Mouse (Mus musculus) midbrain, embryonic 13.5 days (tissue): ENCODE data around the gene Opcml. TPM values are rescaled to one million over a fixed set of nuclear protein-coding genes. Genes with fewer than 3 reads are reported as not detected.

Source experiments
- ATAC-seq: fragments of 200-750 bp; cut with Nextera tagmentation; 2 replicates; pipeline ENCODE4 v1.8.0; 2017; ENCODE audit warnings: mild to moderate bottlenecking, moderate TSS enrichment, moderate library complexity
- H3K27ac ChIP-seq: fragments of 300-500 bp; sonication (generic); 2 replicates; pipeline ENCODE4 v1.5.1; 2015; ENCODE audit warnings: inconsistent platforms, mild to moderate bottlenecking, moderate library complexity
- H3K27me3 ChIP-seq: fragments of 300-500 bp; sonication (generic); 2 replicates; pipeline ENCODE4 v1.6.1; 2015; ENCODE audit warnings: mild to moderate bottlenecking, inconsistent platforms
- H3K36me3 ChIP-seq: fragments of 300-500 bp; sonication (generic); 2 replicates; pipeline ENCODE4 v1.6.1; 2015; ENCODE audit warnings: mild to moderate bottlenecking, inconsistent platforms
- H3K4me1 ChIP-seq: fragments of 300-500 bp; sonication (generic); replicated peaks from 2 replicates; pipeline ENCODE4 v1.6.1; 2015; ENCODE audit warnings: inconsistent platforms
- H3K4me2 ChIP-seq: fragments of 300-500 bp; sonication (generic); replicated peaks from 2 replicates; pipeline ENCODE4 v1.6.1; 2015; ENCODE audit warnings: moderate library complexity, mild to moderate bottlenecking, inconsistent platforms
- H3K4me3 ChIP-seq: fragments of 300-500 bp; sonication (generic); replicated peaks from 2 replicates; pipeline ENCODE4 v1.5.1; 2015; ENCODE audit warnings: mild to moderate bottlenecking, inconsistent platforms
- H3K9ac ChIP-seq: fragments of 300-500 bp; sonication (generic); replicated peaks from 2 replicates; pipeline ENCODE4 v1.6.1; 2015; ENCODE audit warnings: mild to moderate bottlenecking, inconsistent platforms
- H3K9me3 ChIP-seq: fragments of 300-500 bp; sonication (generic); 2 replicates; pipeline ENCODE4 v1.6.1; 2016; ENCODE audit warnings: mild to moderate bottlenecking, inconsistent platforms
- WGBS: fragments of 180-500 bp; shearing (Covaris S2); methylation state at CpG from one replicate; pipeline ENCODE4 v1.1.7; 2015; 5-methylcytosine and 5-hydroxymethylcytosine counted together
- polyA plus RNA-seq: library from polyadenylated mRNA; unstranded; fragments of >200 nt; fragmentation: Nextera tagmentation; extraction: Ambion mirVana; gene quantifications from 2 replicates; pipeline ENCODE4 v1.2.1, GENCODE M21; 2015

Opcml gene
- polyA plus RNA-seq, 1 experiment from 2014 or later: 18.9 TPM

GRCm38 (mm10) chr9:28552387-28553182 is 762.0 kb downstream of the Opcml start:
- H3K4me3 ChIP-seq: no peak overlapping the region
- H3K9ac ChIP-seq: no peak overlapping the region
- H3K4me1 ChIP-seq: peaks cover 11% of the 10 kb centered on the region
- no peak overlapping the region for H3K4me2 ChIP-seq
- H3K27ac ChIP-seq: no peak overlapping the region
- ATAC-seq: no peak
- H3K27me3 ChIP-seq: no peaks in the 10 kb centered on the region
- H3K9me3 ChIP-seq: no peaks in the 10 kb centered on the region
- 87% methylated on average over 1 of the region's 1 CpGs for WGBS
- no peaks in the 10 kb centered on the region for H3K36me3 ChIP-seq

GRCm38 (mm10) chr9:28558628-28559027 is 768.1 kb downstream of the Opcml start:
- peaks cover 15% of the 10 kb centered on the region for H3K4me1 ChIP-seq
- H3K36me3 ChIP-seq: no peaks in the 10 kb centered on the region
- H3K27ac ChIP-seq: no peak overlapping the region
- H3K4me3 ChIP-seq: no peak overlapping the region
- H3K27me3 ChIP-seq: no peaks in the 10 kb centered on the region
- H3K9ac ChIP-seq: no peak overlapping the region
- H3K9me3 ChIP-seq: no peaks in the 10 kb centered on the region
- 81% methylated on average over 2 of the region's 2 CpGs for WGBS
- ATAC-seq: no peak
- no peak overlapping the region for H3K4me2 ChIP-seq

DNA sequence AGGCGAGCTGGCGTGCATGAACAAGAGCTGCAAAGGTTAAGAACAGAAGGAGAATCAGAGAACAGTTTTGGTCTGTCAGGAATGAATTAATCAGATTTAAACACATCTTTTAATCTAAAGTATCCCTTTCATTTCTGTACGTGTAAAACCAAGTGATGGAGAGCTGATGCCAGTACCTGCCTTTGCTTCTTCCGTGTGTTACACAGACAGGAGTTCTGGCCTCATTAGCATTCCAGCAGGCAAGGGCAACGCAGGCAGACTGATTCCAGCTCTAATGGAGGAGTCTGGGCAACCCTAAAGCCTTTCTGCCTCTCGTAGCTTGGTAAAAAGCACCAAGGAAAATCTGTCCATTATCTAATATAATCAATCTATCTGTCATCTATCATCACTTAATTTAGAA is 771.2 kb downstream of the Opcml start:
- H3K9ac ChIP-seq: no peak overlapping the region
- no peaks in the 10 kb centered on the region for H3K9me3 ChIP-seq
- H3K4me2 ChIP-seq: no peak overlapping the region
- 33% methylated on average over 6 of the region's 6 CpGs for WGBS
- H3K4me1 ChIP-seq: peaks cover 17% of the 10 kb centered on the region
- no peak overlapping the region for H3K27ac ChIP-seq
- no peak for ATAC-seq
- H3K4me3 ChIP-seq: no peak overlapping the region
- H3K36me3 ChIP-seq: no peaks in the 10 kb centered on the region
- H3K27me3 ChIP-seq: no peaks in the 10 kb centered on the region

- Histone ChIP-seq H3K27me3 (no peaks in the 10 kb centered on the region), H3K9me3 (no peaks in the 10 kb centered on the region), H3K4me2 (no peak overlapping the region), H3K9ac (no peak overlapping the region), H3K36me3 (no peaks in the 10 kb centered on the region), H3K27ac (peak overlapping the region; percentile 48; the same call in 1 of the 2 replicates), H3K4me1 (peaks cover 17% of the 10 kb centered on the region), H3K4me3 (no peak overlapping the region)
- WGBS: 66% methylated on average over 14 of the region's 14 CpGs
- ATAC-seq: no peak
These were observed 772.6 kb downstream of the Opcml start for GRCm38 (mm10) chr9:28563066-28563683.

GRCm38 (mm10) chr9:28569041-28569522 is 778.5 kb downstream of the Opcml start:
- Histone ChIP-seq H3K9me3 (no peaks in the 10 kb centered on the region), H3K36me3 (no peaks in the 10 kb centered on the region), H3K27me3 (no peaks in the 10 kb centered on the region), H3K9ac (no peak overlapping the region), H3K4me2 (no peak overlapping the region), H3K4me3 (no peak overlapping the region), H3K27ac (no peak overlapping the region), H3K4me1 (peaks cover 11% of the 10 kb centered on the region; the same call in 1 of the 2 replicates)
- WGBS: 44% methylated on average over 8 of the region's 8 CpGs
- peak; percentile 56; the same call in 1 of the 2 replicates for ATAC-seq

- Histone ChIP-seq H3K4me3 (no peak overlapping the region), H3K4me2 (no peak overlapping the region), H3K36me3 (no peaks in the 10 kb centered on the region), H3K27me3 (no peaks in the 10 kb centered on the region), H3K27ac (no peak overlapping the region), H3K4me1 (peaks cover 11% of the 10 kb centered on the region; the same call in 1 of the 2 replicates), H3K9ac (no peak overlapping the region), H3K9me3 (no peaks in the 10 kb centered on the region)
- 65% methylated on average over 2 of the region's 2 CpGs for WGBS
- no peak for ATAC-seq
These were observed 779.2 kb downstream of the Opcml start for GRCm38 (mm10) chr9:28569776-28570175.

DNA sequence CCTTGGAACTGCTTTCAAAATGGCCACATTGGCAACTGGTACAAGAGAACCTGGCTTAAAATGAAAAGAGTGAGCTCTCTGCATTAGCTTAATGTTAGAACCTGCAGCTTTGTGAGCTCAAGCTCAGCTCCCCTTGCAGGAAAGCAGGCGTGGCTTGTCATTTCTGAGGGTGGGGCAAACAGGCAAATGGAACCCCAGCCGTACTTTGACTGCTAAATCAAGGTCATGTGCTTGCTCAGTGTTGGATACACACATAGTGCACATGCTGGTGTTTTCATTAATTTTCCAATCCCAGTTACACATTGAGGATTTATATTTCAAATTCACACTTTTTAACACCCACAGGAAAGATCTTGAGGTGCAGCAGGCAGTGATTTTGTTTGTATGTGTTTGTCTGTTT is 781.1 kb downstream of the Opcml start:
- Histone ChIP-seq H3K27ac (no peak overlapping the region), H3K9ac (no peak overlapping the region), H3K4me3 (no peak overlapping the region), H3K4me1 (peaks cover 11% of the 10 kb centered on the region; the same call in 1 of the 2 replicates), H3K36me3 (no peaks in the 10 kb centered on the region), H3K27me3 (no peaks in the 10 kb centered on the region), H3K9me3 (no peaks in the 10 kb centered on the region), H3K4me2 (no peak overlapping the region)
- no peak for ATAC-seq
- 70% methylated on average over 2 of the region's 2 CpGs for WGBS

DNA sequence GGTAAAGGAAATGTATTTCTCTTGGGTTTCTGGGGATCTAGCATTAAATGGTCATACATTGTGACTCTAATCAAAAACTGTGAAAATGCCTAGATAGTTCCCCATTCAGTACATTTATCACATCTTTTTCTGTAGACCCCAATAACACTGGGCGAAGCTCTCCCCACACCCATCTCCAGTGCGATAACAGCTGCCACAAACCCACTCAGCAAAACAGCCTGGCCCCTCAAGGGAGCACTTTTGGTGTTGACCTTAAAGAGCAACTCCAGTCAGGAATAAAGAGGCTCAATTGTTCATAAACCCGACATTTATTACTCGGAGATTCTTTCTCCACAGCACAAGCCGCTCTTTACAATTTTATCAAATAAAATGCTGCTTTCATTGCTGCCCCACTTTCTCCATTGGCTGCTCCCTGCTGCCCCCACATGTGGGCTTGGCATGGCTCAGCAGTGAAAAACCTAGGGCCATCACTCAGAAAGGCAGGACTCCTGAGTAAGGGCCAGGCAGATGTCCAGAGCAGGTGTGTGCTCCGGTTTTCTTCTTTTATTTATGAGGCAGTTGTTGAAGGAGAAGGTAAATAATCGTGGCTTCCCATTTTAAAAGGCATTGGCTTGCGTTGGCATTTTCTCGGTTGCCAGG is 781.7 kb downstream of the Opcml start:
- WGBS: 79% methylated on average over 9 of the region's 9 CpGs
- ATAC-seq: no peak
- H3K4me2 ChIP-seq: no peak overlapping the region

GRCm38 (mm10) chr9:28578730-28579129 is 788.2 kb downstream of the Opcml start:
- Histone ChIP-seq H3K27me3 (no peaks in the 10 kb centered on the region), H3K4me3 (no peak overlapping the region), H3K4me1 (no peaks in the 10 kb centered on the region), H3K9ac (no peak overlapping the region), H3K9me3 (no peaks in the 10 kb centered on the region), H3K27ac (no peak overlapping the region), H3K4me2 (no peak overlapping the region), H3K36me3 (no peaks in the 10 kb centered on the region)
- no peak for ATAC-seq

More for the DNA sequence above, 781.7 kb downstream of the Opcml start:
- Histone ChIP-seq H3K9me3 (no peaks in the 10 kb centered on the region), H3K27ac (no peak overlapping the region), H3K9ac (no peak overlapping the region), H3K36me3 (no peaks in the 10 kb centered on the region), H3K27me3 (no peaks in the 10 kb centered on the region), H3K4me3 (no peak overlapping the region), H3K4me1 (peaks cover 11% of the 10 kb centered on the region; the same call in 1 of the 2 replicates)

DNA sequence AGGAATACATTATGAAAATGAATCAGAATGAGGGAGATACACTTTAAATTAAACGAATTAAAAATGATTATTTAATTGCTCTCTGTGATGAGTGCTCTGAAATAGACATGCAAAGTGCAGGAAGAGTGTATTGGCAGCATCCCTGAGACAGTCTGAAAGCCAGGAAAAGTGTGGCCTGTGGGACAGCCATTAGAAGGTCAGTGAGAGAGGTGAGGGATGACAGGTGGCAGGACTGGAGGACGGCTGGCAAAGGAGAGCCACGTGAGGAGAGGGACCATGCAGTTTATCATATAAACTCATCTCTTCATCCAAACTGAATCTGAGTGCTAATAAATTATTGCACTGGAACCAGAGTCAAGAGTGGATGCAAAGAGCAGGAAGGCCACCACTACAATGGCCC is 796.7 kb downstream of the Opcml start:
- Histone ChIP-seq H3K9me3 (no peaks in the 10 kb centered on the region), H3K36me3 (no peaks in the 10 kb centered on the region), H3K4me1 (peaks cover 16% of the 10 kb centered on the region; the same call in 1 of the 2 replicates), H3K4me2 (no peak overlapping the region), H3K27me3 (no peaks in the 10 kb centered on the region), H3K4me3 (no peak overlapping the region), H3K9ac (no peak overlapping the region), H3K27ac (no peak overlapping the region)
- 73% methylated on average over 3 of the region's 3 CpGs for WGBS
- ATAC-seq: no peak

DNA sequence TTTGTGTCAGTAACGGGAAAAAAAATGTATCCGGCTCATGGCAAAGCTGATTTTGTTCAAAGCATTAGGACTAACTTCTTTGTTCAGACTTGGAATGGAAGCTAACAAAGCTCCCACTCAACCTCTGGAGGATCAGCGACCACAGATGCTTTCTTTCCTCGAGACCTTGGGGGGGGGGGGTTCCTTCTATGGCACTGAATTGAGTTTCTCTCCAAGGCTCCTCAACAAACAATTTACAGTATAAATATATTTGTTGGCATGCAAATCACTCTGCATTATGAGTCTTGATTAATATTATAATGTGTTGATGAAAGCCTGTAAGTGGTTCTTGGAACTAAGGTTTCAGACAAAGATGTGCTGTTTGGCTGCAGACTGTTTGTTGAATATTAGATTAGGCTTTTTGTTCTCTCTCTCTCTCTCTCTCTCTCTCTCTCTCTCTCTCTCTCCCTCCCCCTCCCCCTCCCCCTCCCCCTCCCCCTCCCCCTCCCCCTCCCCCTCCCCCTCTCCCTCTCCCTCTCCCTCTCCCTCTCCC is 797.3 kb downstream of the Opcml start:
- Histone ChIP-seq H3K27ac (no peak overlapping the region), H3K9me3 (no peaks in the 10 kb centered on the region), H3K4me2 (no peak overlapping the region), H3K4me1 (peaks cover 18% of the 10 kb centered on the region; the same call in 1 of the 2 replicates), H3K27me3 (no peaks in the 10 kb centered on the region), H3K36me3 (no peaks in the 10 kb centered on the region), H3K4me3 (no peak overlapping the region), H3K9ac (no peak overlapping the region)
- no peak for ATAC-seq
- 58% methylated on average over 4 of the region's 4 CpGs for WGBS

- 0 out of 2 replicates have a peak, but pooled peaks have one; percentile 30 for ATAC-seq
- no peak overlapping the region for H3K4me2 ChIP-seq
- H3K36me3 ChIP-seq: no peaks in the 10 kb centered on the region
- 65% methylated on average over 1 of the region's 1 CpGs for whole genome bisulfite sequencing
- H3K27ac ChIP-seq: 0 out of 2 replicates have a peak overlapping the region, but pooled peaks have one; percentile 35
- no peaks in the 10 kb centered on the region for H3K9me3 ChIP-seq
- H3K4me1 ChIP-seq: peaks cover 18% of the 10 kb centered on the region; the same call in 1 of the 2 replicates
- no peaks in the 10 kb centered on the region for H3K27me3 ChIP-seq
- no peak overlapping the region for H3K9ac ChIP-seq
- no peak overlapping the region for H3K4me3 ChIP-seq
These were observed 797.9 kb downstream of the Opcml start for GRCm38 (mm10) chr9:28588488-28588887.
